ENCODE assay signal across 27 mouse cellular contexts in genomic region chr7:111185954-111186353, GRCm38 (mm10).
DNase-seq lines count a peak whose midpoint lies in the region; ATAC-seq and TF ChIP-seq lines count a peak whose summit lies in the region.
"Had no signal": no experiment of that assay in that cellular context is flagged by ENCODE, and none has a peak within 500 bp of the region (broad histone marks: within the 10 kb centered on the region; RNA-seq: fewer than 3 reads in every experiment).

No protein-coding gene starts in this region.

- no peaks in the 10 kb centered on the region for H3K9me3 ChIP-seq in kidney, embryonic 16.5 days (ENCODE audit: low read length)
- no peaks in the 10 kb centered on the region for H3K9me3 ChIP-seq in ES-E14 (ENCODE audit: control insufficient read depth, insufficient read depth, low read depth, low read length)
- no peaks in the 10 kb centered on the region for H3K9me3 ChIP-seq in intestine, postnatal 0 days (ENCODE audit: control insufficient read depth)
- H3K9me3 ChIP-seq: embryonic facial prominence, embryonic 12.5 days; G1E; heart, embryonic 12.5 days; limb, embryonic 10.5 days; limb, embryonic 15.5 days; liver, embryonic 13.5 days had no signal

- peak; percentile 33 for DNase-seq in kidney, adult 2 months
- DNase-seq in A20 (ENCODE audit: low read depth, low spot score): peak; percentile 17
- no peak for DNase-seq in ES-E14 (ENCODE audit: low read depth, low spot score)
- no peak for DNase-seq in retina, embryonic 14.5 days (ENCODE audit: low spot score)
- DNase-seq in adrenal gland, postnatal 14 days: no peak
- DNase-seq: cerebellum, adult 8-10 months; cerebellum, postnatal 25 days; gastrocnemius, postnatal 25 days; heart, adult 18-20 months; liver, embryonic 13.5 days; lung, adult 18-20 months; right cerebral cortex, adult 18-20 months; spleen, adult 18-20 months; thymus, postnatal 14 days had no signal

- no peak overlapping the region for H3K27ac ChIP-seq in kidney, adult 2 months (ENCODE audit: insufficient read depth, low read depth, low read length)
- H3K27ac ChIP-seq in kidney, embryonic 16.5 days (ENCODE audit: low read length): no peak overlapping the region
- H3K27ac ChIP-seq in ES-E14 (ENCODE audit: insufficient read depth, low read depth, low read length, poor library complexity, severe bottlenecking): no peak overlapping the region
- no peak overlapping the region for H3K27ac ChIP-seq in intestine, postnatal 0 days (ENCODE audit: low read depth, low read length)
- H3K27ac ChIP-seq: embryonic facial prominence, embryonic 12.5 days; hindbrain, embryonic 14.5 days; limb, embryonic 10.5 days; limb, embryonic 15.5 days; liver, embryonic 13.5 days had no signal

- no peak for TF ChIP-seq CTCF in kidney, adult 2 months (conservative IDR thresholded peaks at IDR 0.05; ENCODE audit: insufficient read depth, insufficient read length, low read depth, low read length)
- TF ChIP-seq CTCF in intestine, postnatal 0 days (IDR thresholded peaks at IDR 0.05; ENCODE audit: low read depth): no peak

- H3K36me3 ChIP-seq in kidney, adult 2 months (ENCODE audit: control insufficient read depth, insufficient read depth, low read length): no peaks in the 10 kb centered on the region
- no peaks in the 10 kb centered on the region for H3K36me3 ChIP-seq in kidney, embryonic 16.5 days (ENCODE audit: insufficient read depth, low read length)
- H3K36me3 ChIP-seq in ES-E14 (ENCODE audit: control insufficient read depth, insufficient read depth, low read length, poor library complexity, severe bottlenecking): no peaks in the 10 kb centered on the region
- H3K36me3 ChIP-seq in intestine, postnatal 0 days (ENCODE audit: control insufficient read depth, insufficient read depth): no peaks in the 10 kb centered on the region
- H3K36me3 ChIP-seq: embryonic facial prominence, embryonic 12.5 days; G1E; heart, embryonic 12.5 days; limb, embryonic 10.5 days; limb, embryonic 15.5 days; liver, embryonic 13.5 days had no signal

- in situ Hi-C loops in ES-E14 (cut with MboI; ENCODE audit: low sequenced_read_pairs in 2 of 2, unreplicated experiment in 2 of 2): no loop called here

- no peak overlapping the region for H3K9ac ChIP-seq in kidney, embryonic 16.5 days (replicated peaks; ENCODE audit: low read length)
- no peak overlapping the region for H3K9ac ChIP-seq in ES-E14 (ENCODE audit: insufficient read depth, low read depth, low read length, poor library complexity, severe bottlenecking)
- no peak overlapping the region for H3K9ac ChIP-seq in intestine, postnatal 0 days (ENCODE audit: low read depth, low read length)
- H3K9ac ChIP-seq: embryonic facial prominence, embryonic 12.5 days; heart, embryonic 12.5 days; hindbrain, embryonic 14.5 days; limb, embryonic 15.5 days; liver, embryonic 13.5 days had no signal

- H3K27me3 ChIP-seq in kidney, adult 2 months (replicated peaks; ENCODE audit: control insufficient read depth, insufficient read depth, low read length): no peaks in the 10 kb centered on the region
- no peaks in the 10 kb centered on the region for H3K27me3 ChIP-seq in kidney, embryonic 16.5 days (ENCODE audit: insufficient read depth, low read length)
- no peaks in the 10 kb centered on the region for H3K27me3 ChIP-seq in intestine, postnatal 0 days (replicated peaks; ENCODE audit: control insufficient read depth, insufficient read depth, low read length)
- H3K27me3 ChIP-seq: embryonic facial prominence, embryonic 12.5 days; heart, embryonic 12.5 days; limb, embryonic 15.5 days; Patski had no signal

- no peak for ATAC-seq in kidney, embryonic 16.5 days (ENCODE audit: low FRiP score, low TSS enrichment)
- ATAC-seq in intestine, postnatal 0 days: peak; percentile 53; the same call in 1 of the 2 replicates
- ATAC-seq: CD4-positive, CD25-positive, alpha-beta regulatory T cell, adult 4 months; forebrain, embryonic 14.5 days; midbrain, embryonic 16.5 days; Patski had no signal

- WGBS in kidney, adult 2 months: 60% methylated on average over 7 of the region's 7 CpGs
- 80% methylated on average over 7 of the region's 7 CpGs for WGBS in kidney, embryonic 16.5 days
- WGBS in intestine, postnatal 0 days: 57% methylated on average over 7 of the region's 7 CpGs

- H3K4me1 ChIP-seq in kidney, adult 2 months (ENCODE audit: control insufficient read depth, insufficient read depth, low read length): peaks cover 3% of the 10 kb centered on the region; the same call in 1 of the 2 replicates
- H3K4me1 ChIP-seq in kidney, embryonic 16.5 days (ENCODE audit: insufficient read depth, low read length): 0 out of 2 replicates have a peak, but pooled peaks cover 11% of the 10 kb centered on the region
- no peaks in the 10 kb centered on the region for H3K4me1 ChIP-seq in ES-E14 (ENCODE audit: control insufficient read depth in 2 of 2, insufficient read depth in 2 of 2, low read length in 2 of 2, poor library complexity in 1 of 2)
- no peaks in the 10 kb centered on the region for H3K4me1 ChIP-seq in intestine, postnatal 0 days (replicated peaks; ENCODE audit: control insufficient read depth, insufficient read depth, low read length)

- no peak for TF ChIP-seq POLR2A in kidney, adult 2 months (IDR thresholded peaks at IDR 0.05; ENCODE audit: low read depth, low read length)

- no peak overlapping the region for H3K4me2 ChIP-seq in kidney, embryonic 16.5 days (replicated peaks; ENCODE audit: low read depth, low read length)
- H3K4me2 ChIP-seq in intestine, postnatal 0 days (replicated peaks; ENCODE audit: low read depth): no peak overlapping the region
- H3K4me2 ChIP-seq: embryonic facial prominence, embryonic 12.5 days; heart, embryonic 12.5 days; hindbrain, embryonic 14.5 days; limb, embryonic 15.5 days; liver, embryonic 13.5 days; midbrain, embryonic 11.5 days had no signal

- no peak overlapping the region for H3K4me3 ChIP-seq in kidney, adult 2 months (ENCODE audit: insufficient read depth, low read depth, low read length)
- no peak overlapping the region for H3K4me3 ChIP-seq in kidney, embryonic 16.5 days (ENCODE audit: low read length)
- H3K4me3 ChIP-seq in ES-E14 (ENCODE audit: insufficient read depth in 1 of 2, low read depth in 1 of 2, low read length in 2 of 2, poor library complexity in 1 of 2, severe bottlenecking in 1 of 2): no peak overlapping the region
- no peak overlapping the region for H3K4me3 ChIP-seq in intestine, postnatal 0 days (ENCODE audit: low read depth, low read length)
- H3K4me3 ChIP-seq: embryonic facial prominence, embryonic 12.5 days; heart, embryonic 12.5 days; limb, embryonic 10.5 days; limb, embryonic 15.5 days; liver, embryonic 13.5 days had no signal

TF ChIP-seq in ES-E14, 5 proteins besides CTCF, POLR2A, EP300 and RAD21:
- TF ChIP-seq ZC3H11A (IDR thresholded peaks at IDR 0.05; ENCODE audit: borderline replicate concordance, low read depth, low read length) (no peak), ZNF384 (IDR thresholded peaks at IDR 0.05; ENCODE audit: low read depth, low read length) (peak; percentile 45; the same call in 1 of the 2 replicates), HCFC1 (IDR thresholded peaks at IDR 0.05; ENCODE audit: borderline replicate concordance, insufficient read depth, low read length) (no peak), MAFK (IDR thresholded peaks at IDR 0.05; ENCODE audit: insufficient read depth, low read depth, low read length) (no peak)

Comparison
In these comparisons a context has a peak if more than half of its experiments do, and no peak if none do; other contexts are left out.
1. DNase-seq: peak in kidney, adult 2 months (single experiment) and A20 (single experiment); none in ES-E14 (single experiment), retina, embryonic 14.5 days (single experiment) and adrenal gland, postnatal 14 days (single experiment).